Mouse (Mus musculus) heart, adult 2 months (tissue): Measurements from ENCODE around the gene Doc2b.

Experiments used
- CTCF ChIP-seq: fragments of 200-600 bp; IDR thresholded peaks from 2 replicates; pipeline ENCODE4 v1.8.1; 2022; ENCODE audit warnings: antibody characterized with exemption, mild to moderate bottlenecking, moderate library complexity
- EP300 ChIP-seq: fragments of 200-500 bp; IDR thresholded peaks from 2 replicates; pipeline ENCODE4 v1.6.1; 2011; ENCODE audit warnings: low read depth, low read length, control low read depth; ENCODE audit not compliant: insufficient read depth
- POLR2A ChIP-seq: fragments of 200-500 bp; IDR thresholded peaks from 2 replicates; pipeline ENCODE4 v1.6.1; 2011; ENCODE audit warnings: mild to moderate bottlenecking, low read depth, low read length, control low read depth; ENCODE audit not compliant: insufficient read depth

- TF ChIP-seq POLR2A: no peak
- TF ChIP-seq EP300: no peak
- no peak for TF ChIP-seq CTCF
These were observed 33.1 kb downstream of the Doc2b start for GRCm38 (mm10) chr11:75762708-75763107.
